In genomic region chr14:52314808-52315150, GRCm38 (mm10) we compare ENCODE assay signal across 8 mouse cellular contexts. TPM values are rescaled to one million over a fixed set of nuclear protein-coding genes. Genes with fewer than 3 reads are reported as not detected.
A peak's percentile ranks its signal among the peaks of the same experiment; 100 is the strongest.
DNase-seq lines count a peak whose midpoint lies in the region; ATAC-seq lines count a peak whose summit lies in the region.
"Had no signal": no experiment of that assay in that cellular context is flagged by ENCODE, and none has a peak within 500 bp of the region (broad histone marks: within the 10 kb centered on the region; RNA-seq: fewer than 3 reads in every experiment).

No protein-coding gene starts in this region.

- no peak overlapping the region; the same call in 1 of the 2 replicates for H3K9ac ChIP-seq in liver, embryonic 11.5 days (ENCODE audit: low read depth, low read length)
- peak overlapping the region; percentile 90 for H3K9ac ChIP-seq in limb, embryonic 12.5 days (replicated peaks)
- peak overlapping the region; percentile 97 for H3K9ac ChIP-seq in neural tube, embryonic 15.5 days (replicated peaks)

- WGBS in liver, embryonic 11.5 days = 32% methylated on average over 8 of the region's 8 CpGs
- WGBS in forebrain, embryonic 10.5 days = 50% methylated on average over 8 of the region's 8 CpGs
- WGBS in limb, embryonic 12.5 days = 49% methylated on average over 8 of the region's 8 CpGs
- 47% methylated on average over 8 of the region's 8 CpGs for WGBS in neural tube, embryonic 15.5 days

- H3K27me3 ChIP-seq in liver, embryonic 11.5 days (replicated peaks; ENCODE audit: control insufficient read depth, insufficient read depth, low read length) = peaks cover 30% of the 10 kb centered on the region
- H3K27me3 ChIP-seq in forebrain, embryonic 10.5 days (ENCODE audit: poor library complexity, severe bottlenecking) = no peaks in the 10 kb centered on the region
- no peaks in the 10 kb centered on the region for H3K27me3 ChIP-seq in limb, embryonic 12.5 days
- H3K27me3 ChIP-seq in neural tube, embryonic 15.5 days (replicated peaks) = no peaks in the 10 kb centered on the region

- ATAC-seq in liver, embryonic 11.5 days (replicated peaks; ENCODE audit: low FRiP score) = no peak
- no peak for ATAC-seq in limb, embryonic 12.5 days (ENCODE audit: insufficient number of reproducible peaks, insufficient read depth, low FRiP score, low TSS enrichment, low read depth)
- no peak for ATAC-seq in neural tube, embryonic 15.5 days (ENCODE audit: low FRiP score)

- H3K36me3 ChIP-seq in liver, embryonic 11.5 days (ENCODE audit: control insufficient read depth, insufficient read depth, low read length) = peaks cover 19% of the 10 kb centered on the region
- H3K36me3 ChIP-seq in forebrain, embryonic 10.5 days (replicated peaks) = peaks cover 75% of the 10 kb centered on the region
- peaks cover 51% of the 10 kb centered on the region for H3K36me3 ChIP-seq in limb, embryonic 12.5 days
- peaks cover 37% of the 10 kb centered on the region for H3K36me3 ChIP-seq in neural tube, embryonic 15.5 days

- H3K9me3 ChIP-seq in liver, embryonic 11.5 days (ENCODE audit: control insufficient read depth, low read length) = 0 out of 2 replicates have a peak, but pooled peaks cover 2% of the 10 kb centered on the region
- H3K9me3 ChIP-seq in forebrain, embryonic 10.5 days = peaks cover 28% of the 10 kb centered on the region; the same call in 1 of the 2 replicates
- peaks cover 21% of the 10 kb centered on the region for H3K9me3 ChIP-seq in limb, embryonic 12.5 days
- no peaks in the 10 kb centered on the region for H3K9me3 ChIP-seq in neural tube, embryonic 15.5 days (replicated peaks)

- no peak overlapping the region for H3K27ac ChIP-seq in liver, embryonic 11.5 days (ENCODE audit: low read depth, low read length)
- H3K27ac ChIP-seq in forebrain, embryonic 10.5 days = peak overlapping the region; percentile 94
- peak overlapping the region; percentile 92; the same call in 1 of the 2 replicates for H3K27ac ChIP-seq in limb, embryonic 12.5 days
- peak overlapping the region; percentile 96; the same call in 1 of the 2 replicates for H3K27ac ChIP-seq in neural tube, embryonic 15.5 days (replicated peaks)

- no peak for DNase-seq in liver, embryonic 11.5 days (ENCODE audit: low spot score)
- no peak for DNase-seq in liver
- DNase-seq in forebrain, embryonic 10.5 days (ENCODE audit: extremely low spot score, low spot score) = no peak
- DNase-seq in B cell, adult 2 months = no peak
- DNase-seq in urinary bladder, postnatal 4 days (ENCODE audit: low spot score in 2 of 2) = no peak

- peak overlapping the region; percentile 90 for H3K4me2 ChIP-seq in liver, embryonic 11.5 days
- peak overlapping the region; percentile 88 for H3K4me2 ChIP-seq in limb, embryonic 12.5 days
- H3K4me2 ChIP-seq in neural tube, embryonic 15.5 days = peak overlapping the region; percentile 92

- peak overlapping the region; percentile 72 for H3K4me3 ChIP-seq in liver, embryonic 11.5 days (ENCODE audit: low read depth, low read length)
- H3K4me3 ChIP-seq in forebrain, embryonic 10.5 days = peak overlapping the region; percentile 69
- H3K4me3 ChIP-seq in limb, embryonic 12.5 days (replicated peaks) = peak overlapping the region; percentile 83
- H3K4me3 ChIP-seq in neural tube, embryonic 15.5 days (replicated peaks) = peak overlapping the region; percentile 81

- H3K4me1 ChIP-seq in liver, embryonic 11.5 days (replicated peaks; ENCODE audit: control insufficient read depth, insufficient read depth, low read length) = peaks cover 10% of the 10 kb centered on the region
- H3K4me1 ChIP-seq in forebrain, embryonic 10.5 days = peaks cover 65% of the 10 kb centered on the region
- H3K4me1 ChIP-seq in limb, embryonic 12.5 days (replicated peaks) = peaks cover 21% of the 10 kb centered on the region
- H3K4me1 ChIP-seq in neural tube, embryonic 15.5 days = peaks cover 58% of the 10 kb centered on the region

RNA-seq across cellular contexts. Expression of gene Mettl3, which starts 9.9 kb away (rescaled TPM):
- 44.7 and 52.2 TPM in 2 replicates for polyA plus RNA-seq in liver, embryonic 11.5 days (2014; fragmentation: Nextera tagmentation; extraction: Ambion mirVana)
- 64.4 and 69.9 TPM in 2 replicates for polyA plus RNA-seq in forebrain, embryonic 10.5 days (2016; fragmentation: Nextera tagmentation; extraction: Ambion mirVana)
- 59.9 and 61.0 TPM in 2 replicates for polyA plus RNA-seq in limb, embryonic 12.5 days (2016; fragmentation: Nextera tagmentation; extraction: Ambion mirVana)
- 44.9 and 47.9 TPM in 2 replicates for polyA plus RNA-seq in neural tube, embryonic 15.5 days (2015; fragmentation: Nextera tagmentation; extraction: Ambion mirVana)

RNA-seq across cellular contexts. Expression of gene Sall2, which starts 13.8 kb away (rescaled TPM):
- 9.8 and 11.6 TPM in 2 replicates for polyA plus RNA-seq in liver, embryonic 11.5 days (2014; fragmentation: Nextera tagmentation; extraction: Ambion mirVana)
- polyA plus RNA-seq in forebrain, embryonic 10.5 days (2016; fragmentation: Nextera tagmentation; extraction: Ambion mirVana) = 73.2 and 82.1 TPM in 2 replicates
- polyA plus RNA-seq in limb, embryonic 12.5 days (2016; fragmentation: Nextera tagmentation; extraction: Ambion mirVana) = 30.9 and 33.7 TPM in 2 replicates
- polyA plus RNA-seq in neural tube, embryonic 15.5 days (2015; fragmentation: Nextera tagmentation; extraction: Ambion mirVana) = 40.0 and 41.6 TPM in 2 replicates

RNA-seq across cellular contexts. Expression of gene Rab2b, which starts 35.4 kb away (rescaled TPM):
- polyA plus RNA-seq in liver, embryonic 11.5 days (2014; fragmentation: Nextera tagmentation; extraction: Ambion mirVana) = 9.8 and 10.6 TPM in 2 replicates
- polyA plus RNA-seq in forebrain, embryonic 10.5 days (2016; fragmentation: Nextera tagmentation; extraction: Ambion mirVana) = 22.5 and 24.0 TPM in 2 replicates
- polyA plus RNA-seq in limb, embryonic 12.5 days (2016; fragmentation: Nextera tagmentation; extraction: Ambion mirVana) = 23.2 and 23.5 TPM in 2 replicates
- 47.5 and 50.0 TPM in 2 replicates for polyA plus RNA-seq in neural tube, embryonic 15.5 days (2015; fragmentation: Nextera tagmentation; extraction: Ambion mirVana)

RNA-seq across cellular contexts. Expression of gene Tox4, which starts 35.8 kb away (rescaled TPM):
- polyA plus RNA-seq in liver, embryonic 11.5 days (2014; fragmentation: Nextera tagmentation; extraction: Ambion mirVana) = 35.7 and 44.6 TPM in 2 replicates
- polyA plus RNA-seq in forebrain, embryonic 10.5 days (2016; fragmentation: Nextera tagmentation; extraction: Ambion mirVana) = 53.4 and 56.6 TPM in 2 replicates
- polyA plus RNA-seq in limb, embryonic 12.5 days (2016; fragmentation: Nextera tagmentation; extraction: Ambion mirVana) = 47.2 and 51.3 TPM in 2 replicates
- 51.0 and 52.5 TPM in 2 replicates for polyA plus RNA-seq in neural tube, embryonic 15.5 days (2015; fragmentation: Nextera tagmentation; extraction: Ambion mirVana)

RNA-seq across cellular contexts. Expression of gene Olfr1513, which starts 41.4 kb away (rescaled TPM):
- polyA plus RNA-seq in liver, embryonic 11.5 days (2014; fragmentation: Nextera tagmentation; extraction: Ambion mirVana) = not detected in 2 replicates
- not detected in 2 replicates for polyA plus RNA-seq in forebrain, embryonic 10.5 days (2016; fragmentation: Nextera tagmentation; extraction: Ambion mirVana)
- not detected in 2 replicates for polyA plus RNA-seq in limb, embryonic 12.5 days (2016; fragmentation: Nextera tagmentation; extraction: Ambion mirVana)
- polyA plus RNA-seq in neural tube, embryonic 15.5 days (2015; fragmentation: Nextera tagmentation; extraction: Ambion mirVana) = not detected in 2 replicates
- polyA plus RNA-seq: frontal cortex, adult 2 months had no signal
